Mouse (Mus musculus): ENCODE results near the gene Pced1b. TPM values are rescaled to one million over a fixed set of nuclear protein-coding genes. Genes with fewer than 3 reads are reported as not detected.
"Not testable (repeated sequence)": the region's sequence is repeated elsewhere in the genome, so short reads cannot be mapped to it uniquely, and the experiment has no call there.

Gene Pced1b
- total RNA-seq, 2 experiments from 2014 or later = 12.3 to 32.8 TPM

DNA sequence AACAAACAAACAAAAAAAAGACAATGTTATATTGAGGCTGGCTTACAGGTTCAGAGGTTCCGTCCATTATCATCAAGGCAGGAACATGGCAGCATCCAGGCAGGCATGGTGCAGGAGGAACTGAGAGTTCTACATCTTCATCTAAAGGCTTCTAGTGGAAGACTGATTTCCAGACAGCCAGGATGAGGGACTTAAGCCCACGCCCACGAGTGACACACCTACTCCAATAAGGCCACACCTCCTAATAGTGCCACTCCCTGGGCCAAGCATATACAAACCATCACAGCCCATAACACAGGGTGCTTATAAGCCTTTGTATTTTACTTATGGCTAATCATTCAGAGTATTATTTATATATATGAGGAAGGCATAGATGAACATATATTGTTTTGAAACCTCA, 117.4 kb downstream of the Pced1b start:
- ATAC-seq (replicated peaks; ENCODE audit: poor library complexity, severe bottlenecking) = not testable (repeated sequence)

DNA sequence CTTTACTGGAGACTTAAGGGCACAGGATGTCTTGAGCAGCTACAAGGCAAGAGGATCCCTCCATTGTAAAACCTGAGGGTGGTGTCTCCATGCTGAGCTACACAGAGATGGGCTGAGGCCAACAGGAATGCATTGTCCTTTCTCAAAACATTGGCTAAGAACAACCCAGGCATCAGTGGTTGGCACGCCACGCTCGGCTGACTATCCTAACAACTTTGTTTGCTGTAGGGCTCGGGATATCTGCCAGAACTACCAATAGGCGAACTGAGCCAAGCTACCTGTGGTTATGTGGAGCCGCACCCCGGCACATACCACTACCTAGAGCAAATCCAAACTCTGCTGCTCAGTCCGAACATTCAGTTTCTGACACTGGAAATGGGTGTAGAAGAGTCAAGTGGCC, 118.1 kb downstream of the Pced1b start:
- no peak for ATAC-seq (replicated peaks; ENCODE audit: poor library complexity, severe bottlenecking)

DNA sequence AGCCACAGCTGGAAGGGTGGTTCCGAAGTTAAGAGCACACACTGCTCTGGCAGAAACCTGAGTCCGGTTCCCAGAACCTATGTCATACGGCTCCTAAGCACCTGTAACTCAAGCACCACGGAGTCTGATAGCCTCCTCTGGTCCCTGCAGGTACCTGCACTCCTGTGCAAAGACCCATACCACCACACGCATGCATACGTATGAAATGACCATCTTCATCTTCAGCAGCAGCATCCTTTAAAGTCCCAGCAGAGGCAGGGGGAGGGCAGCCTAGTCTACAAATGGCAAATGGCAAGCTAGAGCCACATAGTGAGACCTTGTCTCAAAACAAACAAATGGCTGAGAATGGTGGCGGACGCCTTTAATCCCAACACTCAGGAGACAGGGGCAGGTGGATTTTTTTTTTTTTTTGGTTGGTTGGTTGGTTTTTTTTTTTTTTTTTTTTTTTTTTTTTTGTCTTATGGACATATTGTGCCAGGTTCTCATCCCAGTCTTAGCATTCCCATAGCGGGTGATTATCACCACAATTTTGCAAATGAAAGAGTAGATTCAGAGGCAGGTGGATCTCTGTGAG, 121.2 kb downstream of the Pced1b start:
- no peak for ATAC-seq (replicated peaks; ENCODE audit: poor library complexity, severe bottlenecking)

DNA sequence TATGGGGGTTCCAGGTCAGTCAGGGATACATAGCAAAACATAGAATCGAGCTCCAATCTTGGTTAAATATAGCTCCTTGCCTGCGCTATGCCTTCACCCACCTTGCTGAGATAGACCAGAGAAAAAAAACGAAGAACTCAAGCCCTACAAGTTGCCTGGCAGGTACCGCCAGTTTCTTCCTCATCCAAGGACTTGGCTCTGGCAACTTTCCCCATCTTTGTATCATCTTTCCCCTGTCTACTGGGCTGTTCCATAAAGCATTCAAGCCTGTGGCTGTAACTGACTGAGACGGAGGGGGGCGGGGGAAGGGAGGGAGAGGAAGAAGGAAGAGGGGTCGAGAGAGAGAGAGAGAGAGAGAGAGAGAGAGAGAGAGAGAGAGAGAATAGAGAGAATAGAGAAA, 121.7 kb downstream of the Pced1b start:
- ATAC-seq (replicated peaks; ENCODE audit: poor library complexity, severe bottlenecking) = no peak

DNA sequence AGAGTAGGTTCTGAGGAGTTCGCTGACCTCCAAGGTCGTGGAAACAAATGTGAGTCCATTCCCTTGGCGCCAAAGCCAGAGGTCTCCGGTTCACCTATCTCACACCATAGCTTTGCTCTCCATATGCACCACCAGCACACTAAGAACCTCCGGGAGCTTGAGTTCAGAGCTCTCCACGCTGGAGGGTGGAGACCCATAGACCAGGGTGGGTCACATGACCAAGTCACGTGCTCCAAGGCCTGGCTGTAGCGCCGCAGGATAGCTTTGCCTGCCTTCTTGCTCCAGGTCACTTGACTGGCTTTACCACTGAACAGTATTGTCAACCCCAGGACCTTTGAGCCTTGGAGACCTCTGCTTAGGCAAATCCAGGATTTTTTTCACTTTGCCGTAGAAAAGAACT, 122.2 kb downstream of the Pced1b start:
- no peak for ATAC-seq (replicated peaks; ENCODE audit: poor library complexity, severe bottlenecking)

DNA sequence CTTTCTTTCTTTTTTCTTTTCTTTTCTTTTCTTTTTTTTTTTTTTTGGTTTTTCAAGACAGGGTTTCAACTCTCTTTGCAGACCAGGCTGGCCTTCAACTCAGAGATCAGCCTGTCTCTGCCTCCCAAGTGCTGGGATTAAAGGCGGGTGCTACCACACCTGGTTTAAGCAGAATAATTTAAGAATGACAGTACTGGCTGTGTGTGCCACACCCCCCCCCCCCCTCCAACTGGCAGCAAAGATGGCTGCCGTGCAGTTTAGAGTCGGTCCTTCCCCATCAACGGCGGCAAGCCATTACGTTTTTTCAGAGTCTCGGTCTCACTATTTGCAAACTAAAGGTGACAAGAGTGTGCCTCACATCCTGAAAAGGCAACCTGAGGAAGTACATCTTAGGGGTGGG, 124.0 kb downstream of the Pced1b start:
- ATAC-seq (replicated peaks; ENCODE audit: poor library complexity, severe bottlenecking) = no peak

DNA sequence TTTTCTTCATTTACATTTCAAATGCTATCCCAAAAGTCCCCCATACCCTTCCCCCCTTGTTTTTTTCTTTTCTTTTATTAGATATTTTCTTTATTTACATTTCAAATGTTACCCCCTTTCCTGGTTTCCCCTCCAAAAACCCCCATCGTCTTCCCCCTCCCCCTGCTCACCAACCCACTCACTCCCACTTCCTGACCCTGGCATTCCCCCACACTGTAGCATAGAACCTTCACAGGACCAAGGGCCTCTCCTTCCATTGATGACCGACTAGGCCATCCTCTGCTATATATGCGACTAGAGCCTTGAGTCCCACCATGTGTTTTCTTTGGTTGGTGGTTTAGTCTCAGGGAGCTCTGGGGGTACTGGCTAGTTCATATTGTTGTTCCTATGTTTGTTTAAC, 125.1 kb downstream of the Pced1b start:
- not testable (repeated sequence) for ATAC-seq (replicated peaks; ENCODE audit: poor library complexity, severe bottlenecking)

DNA sequence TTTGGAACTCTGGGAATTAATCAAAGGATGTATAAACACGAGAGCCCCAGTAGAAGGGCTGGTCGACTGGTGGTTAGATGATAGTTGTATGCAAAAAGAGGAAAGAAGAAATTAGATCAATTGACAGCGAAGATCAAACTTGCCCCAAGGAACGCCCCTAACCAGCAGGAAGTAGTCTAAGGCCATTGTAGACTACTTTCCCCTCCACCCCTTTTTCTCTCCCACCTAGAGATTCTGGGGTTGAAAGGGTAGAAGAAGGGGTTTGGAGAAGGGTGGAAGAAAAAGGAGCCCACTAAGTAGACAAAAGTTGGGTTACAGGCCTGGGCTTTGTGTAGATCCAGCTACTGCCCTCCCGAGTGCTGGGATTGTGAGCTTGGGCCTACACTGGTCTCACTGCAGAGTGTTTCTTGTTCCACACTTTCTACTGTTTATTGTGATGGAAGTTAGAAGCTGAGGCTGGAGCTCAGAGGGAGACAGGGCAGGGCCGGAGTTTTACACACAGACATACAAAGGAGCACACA, 125.8 kb downstream of the Pced1b start:
- ATAC-seq (replicated peaks; ENCODE audit: poor library complexity, severe bottlenecking) = no peak

DNA sequence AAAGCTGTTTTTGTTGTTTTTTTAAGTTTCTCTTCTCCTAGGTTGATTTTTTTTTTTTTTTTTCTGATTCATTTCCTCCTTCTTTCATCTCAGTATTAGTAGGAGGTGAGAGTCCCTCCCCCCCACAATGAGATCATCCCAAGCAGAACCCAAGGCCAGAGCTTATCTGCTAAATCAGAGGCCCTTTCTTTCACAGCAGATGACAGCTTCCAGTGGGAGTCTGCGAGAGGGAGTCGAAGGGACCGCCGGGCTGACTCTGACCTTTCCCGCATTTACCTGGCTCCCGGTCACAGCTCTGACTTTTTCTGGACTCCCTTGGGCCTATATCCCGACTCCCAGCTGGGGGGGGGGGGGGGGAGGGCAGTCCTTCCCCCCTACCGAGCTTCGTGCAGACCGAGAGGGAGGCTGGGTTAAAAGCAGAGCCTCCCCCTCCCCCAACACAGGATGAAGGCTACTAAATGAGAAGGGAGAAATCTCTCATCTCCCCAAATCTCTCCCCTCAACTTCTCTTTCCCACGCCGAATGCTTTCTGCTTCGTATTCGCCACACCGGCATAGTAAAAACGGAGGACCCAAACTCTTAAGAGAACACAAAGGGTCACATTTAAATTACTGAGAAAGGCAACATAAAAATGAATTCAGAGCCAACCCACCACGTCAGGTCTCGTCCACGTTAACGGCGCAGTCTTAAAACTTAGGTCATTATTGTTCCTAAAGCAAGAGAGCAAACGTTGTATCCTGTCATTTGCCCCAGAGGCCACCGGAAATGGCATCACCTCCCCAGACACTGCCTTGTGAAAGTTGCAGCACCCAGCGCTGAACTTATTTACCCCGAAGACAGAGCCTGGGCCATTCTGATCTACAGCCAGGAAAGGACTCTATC, 126.5 kb downstream of the Pced1b start:
- peak; percentile 94 for ATAC-seq (replicated peaks; ENCODE audit: poor library complexity, severe bottlenecking)

DNA sequence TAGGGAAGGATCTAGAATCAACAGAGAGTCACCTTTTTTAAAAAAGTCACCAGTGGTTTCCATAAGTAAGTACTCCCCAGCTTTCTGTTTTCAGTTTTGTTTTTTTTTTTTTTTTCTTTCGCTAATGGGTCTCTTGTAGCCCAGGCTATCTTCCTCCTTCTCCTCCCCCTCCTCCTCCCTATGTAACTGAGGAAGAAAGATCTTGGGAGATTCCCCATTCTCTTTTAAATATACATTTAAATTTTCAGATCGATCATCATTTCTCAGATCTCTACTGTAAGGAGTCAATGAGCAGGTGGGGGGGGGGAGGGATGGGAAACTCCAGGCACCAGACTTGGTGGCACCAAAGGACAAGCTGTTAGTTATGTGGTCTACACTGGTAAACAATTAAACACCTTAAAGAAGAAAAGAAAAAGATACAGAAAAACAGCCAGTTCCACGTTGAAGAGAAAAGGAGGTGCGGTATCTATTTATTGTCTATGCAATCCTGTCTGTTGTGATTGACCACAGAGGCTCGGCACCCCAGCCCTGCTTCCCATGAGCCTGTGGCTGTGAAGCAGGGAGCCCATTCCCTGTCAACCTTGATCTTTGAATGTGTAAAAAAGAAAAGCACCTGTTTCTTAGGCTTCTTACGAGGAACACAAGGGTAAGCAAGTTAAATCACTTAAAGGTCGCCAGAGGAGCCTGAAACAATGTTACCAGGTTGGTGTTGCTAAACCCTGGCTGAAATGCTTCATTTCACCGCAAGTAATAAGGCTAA, 127.4 kb downstream of the Pced1b start:
- no peak for ATAC-seq (replicated peaks; ENCODE audit: poor library complexity, severe bottlenecking)

DNA sequence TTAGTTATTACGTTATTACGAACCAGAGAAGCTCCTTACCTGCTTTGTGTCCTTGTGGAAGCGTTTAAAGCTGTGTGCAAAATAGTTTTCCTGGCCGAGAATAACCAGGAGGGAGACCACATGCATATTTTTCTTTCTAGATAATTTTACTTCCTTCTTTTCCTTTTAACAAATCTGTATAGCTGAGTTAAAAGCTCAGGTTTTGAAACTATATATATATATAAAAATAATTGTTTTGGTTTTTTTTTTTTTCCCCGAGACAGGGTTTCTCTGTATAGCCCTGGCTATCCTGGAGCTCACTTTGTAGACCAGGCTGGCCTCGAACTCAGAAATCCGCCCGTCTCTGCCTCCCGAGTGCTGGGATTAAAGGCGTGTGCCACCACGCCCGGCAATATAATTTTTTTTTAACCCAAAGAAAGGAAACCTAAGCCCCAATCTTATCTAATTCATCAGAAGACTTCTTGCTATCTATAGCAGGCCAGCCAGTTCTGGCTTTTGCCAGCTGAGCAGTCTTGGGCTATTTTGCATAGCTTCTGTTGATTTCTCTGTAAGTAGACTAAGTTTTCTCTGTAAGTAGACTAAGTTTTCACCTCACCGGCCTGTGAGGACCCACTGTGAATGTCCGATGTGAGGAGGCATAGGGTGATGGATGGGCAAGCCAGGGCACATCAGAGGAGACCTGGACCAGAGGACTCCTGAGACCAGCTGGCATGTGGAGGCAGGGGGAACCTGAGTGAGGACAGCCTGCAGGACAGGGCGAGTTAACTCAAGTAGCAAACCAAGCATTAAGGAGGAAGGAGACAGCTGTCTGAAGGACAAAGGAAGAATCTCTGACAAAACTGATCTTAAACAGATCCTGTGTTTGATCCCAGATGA, 128.2 kb downstream of the Pced1b start:
- ATAC-seq (replicated peaks; ENCODE audit: poor library complexity, severe bottlenecking) = no peak

DNA sequence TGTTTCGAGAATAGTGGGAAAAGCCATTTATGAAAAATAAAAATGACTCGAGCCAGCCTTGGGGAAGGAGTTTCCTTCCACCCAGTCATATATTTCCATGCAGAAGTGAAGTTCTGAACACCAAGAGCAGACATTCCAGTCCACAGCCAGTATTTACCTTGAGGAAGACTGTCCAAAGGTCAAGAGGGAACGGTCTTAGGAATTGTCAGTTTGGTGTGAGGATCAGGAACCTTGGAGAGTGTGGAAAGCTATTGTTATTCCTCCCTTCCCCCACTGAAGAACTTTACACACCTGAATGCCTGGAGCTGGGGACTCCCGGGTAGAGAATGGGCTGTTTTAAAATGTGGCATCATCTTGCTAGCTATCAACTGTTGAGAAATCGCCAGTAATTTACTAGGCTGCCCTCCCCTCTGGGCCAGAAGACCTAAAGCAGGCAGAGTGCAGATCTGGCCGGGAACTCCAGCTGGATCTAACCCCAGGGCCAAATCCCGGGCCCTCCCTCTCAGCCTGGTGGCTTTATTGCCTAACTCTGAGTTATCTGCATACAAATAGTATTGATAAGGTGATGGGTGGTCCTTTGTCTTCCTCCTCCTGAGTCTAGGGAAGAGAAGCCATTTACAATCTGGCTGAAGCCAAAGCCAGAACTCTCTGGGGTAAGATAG, 129.3 kb downstream of the Pced1b start:
- ATAC-seq (replicated peaks; ENCODE audit: poor library complexity, severe bottlenecking) = no peak

DNA sequence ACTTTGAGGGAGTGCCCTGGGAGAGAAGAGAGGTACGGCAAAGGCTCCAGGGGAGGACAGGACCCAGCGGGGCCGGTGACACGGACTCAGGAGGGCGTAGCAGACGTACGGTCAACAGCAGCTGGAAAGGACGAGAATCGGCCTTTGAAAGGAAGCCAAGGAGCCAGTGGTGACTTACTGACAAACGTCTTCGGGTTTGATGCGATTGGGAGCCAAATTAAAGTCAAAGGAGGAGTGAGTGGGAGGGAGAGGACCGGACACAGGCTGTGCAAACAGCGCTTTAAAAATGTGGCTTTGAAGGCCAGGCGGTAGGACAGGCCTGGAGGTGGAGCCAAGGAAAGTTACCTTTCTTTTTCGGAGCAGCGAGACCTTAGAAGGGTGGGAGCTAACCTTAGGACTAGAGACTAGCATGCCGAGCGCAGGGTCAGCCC, 129.9 kb downstream of the Pced1b start:
- ATAC-seq (replicated peaks; ENCODE audit: poor library complexity, severe bottlenecking) = no peak

DNA sequence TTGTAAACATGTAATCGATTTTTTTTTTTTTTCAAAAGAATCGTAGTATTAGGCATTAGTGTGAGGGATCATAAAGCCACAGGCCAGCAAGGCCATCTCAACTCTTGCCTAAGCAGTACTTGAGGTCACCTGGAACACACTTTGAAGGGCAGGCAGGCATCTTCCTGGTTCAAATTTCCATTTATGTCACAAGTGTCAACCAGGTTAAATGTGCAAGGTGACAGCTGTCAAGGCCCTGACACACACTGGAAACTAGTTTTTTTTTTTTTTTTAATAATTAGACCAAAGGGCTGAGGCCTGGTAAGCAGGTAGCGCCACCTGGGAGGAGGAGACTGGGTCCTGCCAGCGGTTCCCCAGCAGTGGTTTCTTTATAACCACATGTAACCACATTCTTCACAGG, 131.2 kb downstream of the Pced1b start:
- ATAC-seq (replicated peaks; ENCODE audit: poor library complexity, severe bottlenecking) = no peak

DNA sequence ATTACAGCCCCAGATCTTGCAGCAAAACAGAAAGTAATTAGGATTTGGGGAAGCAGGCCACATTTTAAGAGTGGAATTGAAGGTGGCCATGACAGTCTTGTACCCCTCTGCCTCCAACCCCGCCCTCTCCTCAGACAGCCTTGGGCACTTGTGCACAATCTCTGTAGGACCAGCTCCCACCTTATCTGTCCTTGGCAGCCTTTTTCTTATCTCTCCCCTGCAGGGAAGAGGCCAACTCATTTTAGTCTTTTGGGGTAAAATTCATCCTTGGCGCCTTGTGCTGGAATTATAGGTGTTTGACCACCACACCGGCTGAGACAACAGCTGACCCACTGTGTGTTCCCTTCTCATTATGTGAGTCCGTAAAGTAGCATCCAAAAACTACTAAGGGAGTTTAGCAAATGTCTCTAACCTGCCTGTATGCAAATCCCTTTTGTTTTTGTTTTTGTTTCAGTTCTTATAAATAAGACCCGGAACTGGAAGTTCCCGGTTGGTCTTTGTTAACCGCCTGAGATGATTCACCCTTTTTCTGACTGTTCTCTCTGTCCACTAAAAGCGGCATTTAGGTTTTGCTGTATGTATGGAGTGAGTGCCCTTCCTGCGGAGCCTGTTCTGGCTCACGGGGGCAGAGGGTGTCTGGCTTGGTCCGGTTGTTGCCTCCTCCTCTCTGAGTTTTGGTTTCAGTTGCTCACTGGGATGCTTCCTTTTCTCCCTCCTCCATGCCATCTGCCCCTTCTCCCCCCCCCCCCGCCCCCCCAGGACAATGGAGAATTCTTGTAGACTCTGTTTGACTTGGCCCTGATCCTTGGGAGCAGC, 132.8 kb downstream of the Pced1b start:
- no peak for ATAC-seq (replicated peaks; ENCODE audit: poor library complexity, severe bottlenecking)

DNA sequence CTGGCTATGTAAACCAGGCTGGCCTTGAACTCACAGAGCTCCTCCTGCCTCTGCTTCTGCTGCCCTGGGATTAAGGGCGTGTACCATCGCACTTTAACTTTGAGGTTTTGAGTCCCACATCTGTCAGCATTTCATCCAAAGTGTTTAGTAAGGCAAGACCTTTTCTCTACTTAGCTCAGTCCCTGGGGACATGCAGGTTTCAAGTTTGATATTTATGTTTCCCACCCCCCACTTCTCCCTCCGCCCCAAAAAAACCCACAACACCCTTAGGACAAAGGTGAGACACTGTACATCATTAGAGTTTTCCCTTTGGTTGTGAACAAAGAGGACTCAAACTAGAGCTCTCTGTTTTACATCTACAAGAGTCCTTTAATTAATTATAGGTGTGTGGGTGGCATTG, 135.7 kb downstream of the Pced1b start:
- no peak for ATAC-seq (replicated peaks; ENCODE audit: poor library complexity, severe bottlenecking)

DNA sequence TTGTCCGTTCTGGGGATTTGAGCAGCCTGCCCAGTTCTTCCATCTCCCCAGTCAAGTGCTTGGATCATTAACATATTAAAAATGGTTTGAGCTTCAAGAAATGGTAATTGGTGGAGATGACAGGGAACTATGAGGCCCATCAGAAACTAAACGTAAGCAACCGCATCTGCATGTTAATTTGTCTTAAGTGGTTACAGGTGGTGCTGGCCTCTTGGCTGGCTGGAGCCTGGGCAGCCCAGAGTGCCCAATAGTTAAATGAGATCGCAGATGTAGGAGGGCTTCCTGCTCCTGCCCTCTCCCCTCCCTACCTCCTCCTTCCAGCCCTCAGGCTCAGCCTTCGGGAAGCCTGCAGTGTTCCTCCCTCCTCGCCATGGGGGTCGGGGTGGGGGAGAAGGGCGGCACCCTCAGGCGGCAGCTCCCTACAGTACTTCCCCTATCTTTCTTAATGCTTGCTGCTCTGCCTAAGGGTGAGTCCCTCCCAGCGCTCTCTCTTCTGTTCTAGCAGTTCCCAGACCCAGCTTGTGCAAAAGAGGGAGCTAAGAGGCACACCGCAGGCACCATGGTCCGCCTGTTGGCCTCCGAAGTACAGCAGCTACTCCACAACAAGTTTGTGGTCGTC, 136.7 kb downstream of the Pced1b start:
- ATAC-seq (replicated peaks; ENCODE audit: poor library complexity, severe bottlenecking) = no peak
